Mouse (Mus musculus) ES-Bruce4 (cell line): Measurements from ENCODE around the gene Bend5.

ENCODE experiments used
- CTCF ChIP-seq: IDR thresholded peaks from one replicate; pipeline ENCODE4 v1.8.1; 2011; ENCODE audit warnings: low read depth, low read length
- EP300 ChIP-seq: IDR thresholded peaks from 2 replicates; pipeline ENCODE4 v1.6.1; 2011; ENCODE audit warnings: low read depth, low read length; ENCODE audit not compliant: insufficient read depth
- POLR2A ChIP-seq: IDR thresholded peaks from one replicate; pipeline ENCODE4 v1.8.1; 2011; ENCODE audit warnings: low read length; ENCODE audit not compliant: insufficient read depth

DNA sequence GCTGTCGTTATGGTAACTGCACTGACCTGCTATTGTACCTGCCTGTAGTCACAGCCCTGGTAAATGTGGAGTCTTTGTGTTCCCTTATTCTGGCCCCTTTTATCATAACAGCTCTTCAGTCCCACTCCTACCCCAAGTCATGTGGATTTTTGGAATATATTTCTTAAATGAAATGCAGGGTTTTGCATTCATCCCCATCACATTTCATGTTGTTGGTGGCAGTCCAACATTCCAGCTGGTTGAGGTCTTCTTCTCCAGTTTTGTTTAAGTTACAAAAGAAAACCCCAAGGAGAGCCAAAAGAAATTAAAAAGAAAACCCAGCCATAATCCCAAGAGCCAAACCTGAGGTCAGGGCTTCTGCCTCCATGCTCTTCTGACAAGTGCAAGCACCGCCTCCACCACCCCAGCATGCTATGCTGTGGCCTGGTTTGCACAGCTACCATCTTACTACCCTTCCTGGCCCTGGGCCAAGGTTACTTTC lies 52.5 kb downstream of the Bend5 start:
- TF ChIP-seq CTCF: no peak
- TF ChIP-seq POLR2A: no peak
- no peak for TF ChIP-seq EP300
